Mouse (Mus musculus): ENCODE data around the gene Apon.
"Not testable (repeated sequence)": the region's sequence is repeated elsewhere in the genome, so short reads cannot be mapped to it uniquely, and the experiment has no call there.

Gene Apon

DNA sequence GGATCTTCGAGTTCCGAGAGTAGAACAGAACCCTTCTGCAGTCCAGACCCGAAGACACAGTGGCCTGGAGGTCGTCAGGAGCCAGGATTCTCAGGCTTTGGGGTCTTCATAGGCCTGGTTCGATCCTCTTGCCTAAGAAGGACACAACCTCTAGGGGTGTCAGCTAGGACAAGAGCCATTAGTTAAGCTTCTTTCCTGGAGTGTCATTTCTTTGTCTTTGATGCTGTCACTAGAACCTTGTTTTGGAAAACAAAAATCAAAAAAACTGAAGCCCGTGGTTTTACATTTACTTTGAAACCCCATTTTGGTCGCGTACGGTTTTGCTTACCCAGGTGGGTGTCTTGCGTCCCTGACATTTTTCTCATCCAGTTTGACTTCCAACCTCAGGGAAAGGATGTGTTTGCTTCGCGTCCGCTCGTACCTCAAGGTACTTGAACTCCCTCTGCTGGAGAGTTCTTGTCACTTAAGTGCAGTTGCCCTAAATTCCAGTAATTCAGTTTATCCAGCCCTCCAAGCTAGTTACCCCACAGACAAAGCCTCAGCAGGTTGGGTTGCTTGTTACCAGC lies 21.4 kb upstream of the Apon start:
- peak; percentile 59 for DNase-seq (ENCODE audit: low spot score)

- DNase-seq (ENCODE audit: low spot score) = no peak
Observed at GRCm38 (mm10) chr10:128236321-128236720, 17.6 kb upstream of the Apon start.

- no peak for DNase-seq (ENCODE audit: low spot score)
Observed at GRCm38 (mm10) chr10:128237807-128238480, 16.0 kb upstream of the Apon start.

DNA sequence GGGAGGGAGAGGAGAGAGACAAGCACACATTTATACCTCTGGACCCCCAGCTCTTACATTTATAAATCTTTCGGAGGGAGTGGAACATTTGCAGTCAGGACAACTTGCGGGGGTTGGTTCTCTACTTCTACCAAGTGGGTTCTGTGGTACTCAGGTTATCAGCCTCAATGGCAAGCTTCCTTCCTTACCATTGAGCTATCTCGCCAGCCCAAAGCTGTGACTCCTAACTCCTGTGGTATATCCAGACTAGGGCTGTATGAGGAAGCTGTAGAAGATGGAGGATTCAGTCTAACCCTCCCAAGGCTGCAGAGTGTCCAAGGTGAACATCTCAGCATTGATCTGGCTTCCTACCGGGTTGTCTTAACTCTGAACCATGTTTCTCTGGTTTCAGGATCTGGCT lies 14.8 kb upstream of the Apon start:
- no peak for DNase-seq (ENCODE audit: low spot score)

- no peak for DNase-seq (ENCODE audit: low spot score)
Observed at GRCm38 (mm10) chr10:128240131-128240530, 13.8 kb upstream of the Apon start.

GRCm38 (mm10) chr10:128243252-128243651 lies 10.6 kb upstream of the Apon start:
- DNase-seq (ENCODE audit: low spot score) = no peak

DNA sequence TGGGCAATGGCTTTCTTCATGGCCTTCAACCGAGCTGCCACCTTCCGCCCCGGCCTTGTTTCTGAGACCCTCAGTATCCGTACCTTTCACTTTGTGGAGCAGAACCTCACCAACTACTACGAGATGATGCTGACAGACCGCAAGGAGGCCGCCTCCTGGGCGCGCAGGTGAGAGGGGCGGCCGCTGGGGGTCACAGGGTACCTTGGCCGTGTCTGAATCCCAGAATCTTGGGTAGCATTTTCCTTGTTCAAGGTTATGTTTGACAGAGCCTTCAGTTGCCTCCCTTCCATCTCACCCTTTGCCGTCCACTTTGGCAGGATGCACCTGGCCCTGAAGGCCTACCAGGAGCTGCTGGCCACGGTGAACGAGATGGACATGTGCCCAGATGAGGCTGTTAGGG lies 9.8 kb upstream of the Apon start:
- DNase-seq (ENCODE audit: low spot score) = no peak

DNA sequence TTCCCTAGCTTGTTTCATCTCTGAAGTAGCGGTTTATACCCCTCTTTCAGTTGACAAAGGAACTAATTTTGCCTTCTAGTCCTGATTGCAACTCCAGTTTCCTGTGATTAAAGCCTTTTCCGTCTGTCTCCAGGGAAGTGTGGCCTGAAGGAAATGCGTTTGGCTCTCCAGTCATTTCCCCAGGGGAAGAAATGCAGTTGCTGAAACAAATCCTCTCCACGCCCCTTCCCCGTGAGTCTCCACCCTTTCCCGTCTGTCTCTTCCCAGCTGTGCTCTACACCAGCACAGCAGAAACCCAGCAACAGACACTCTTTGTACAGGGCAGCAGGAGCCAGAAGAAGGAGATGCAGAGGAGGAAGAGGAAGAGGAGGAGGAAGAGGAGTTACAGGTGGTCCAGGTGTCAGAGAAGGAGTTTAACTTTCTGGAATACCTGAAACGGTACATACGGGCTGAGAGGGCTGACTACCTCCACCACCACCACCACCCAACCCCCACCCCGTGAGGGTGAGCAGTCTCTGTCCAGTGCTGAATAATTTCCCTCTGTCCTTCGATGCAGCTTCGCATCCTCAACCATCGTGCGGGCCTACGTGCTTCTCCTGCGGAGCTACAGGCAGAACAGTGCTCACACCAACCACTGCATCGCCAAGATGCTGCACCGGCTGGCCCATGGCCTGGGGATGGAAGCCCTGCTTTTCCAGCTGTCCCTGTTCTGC lies 6.7 kb upstream of the Apon start:
- no peak for DNase-seq (ENCODE audit: low spot score)

DNA sequence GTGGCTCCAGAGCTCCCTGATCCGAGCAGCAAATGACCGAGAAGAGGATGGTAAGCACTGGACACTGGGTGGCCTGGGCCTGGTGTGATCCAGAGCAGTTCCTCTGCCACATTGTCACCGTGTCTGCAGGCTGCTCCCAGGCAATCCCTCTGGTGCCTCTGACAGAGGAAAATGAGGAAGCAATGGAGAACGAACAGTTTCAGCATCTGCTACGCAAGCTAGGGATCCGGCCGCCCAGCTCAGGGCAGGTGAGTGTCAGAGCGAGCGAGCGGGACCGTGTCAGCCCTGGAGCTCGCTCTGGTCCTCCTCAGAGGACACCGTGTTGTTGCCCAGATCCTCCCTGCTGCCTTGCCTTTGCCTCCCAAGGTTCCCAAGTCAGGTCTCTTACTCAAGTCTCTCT lies 3.3 kb upstream of the Apon start:
- no peak for DNase-seq (ENCODE audit: low spot score)

GRCm38 (mm10) chr10:128255925-128256324 lies 2.0 kb downstream of the Apon start:
- no peak for DNase-seq (ENCODE audit: low spot score)

GRCm38 (mm10) chr10:128256328-128256727 lies 2.4 kb downstream of the Apon start:
- DNase-seq (ENCODE audit: low spot score) = no peak

DNA sequence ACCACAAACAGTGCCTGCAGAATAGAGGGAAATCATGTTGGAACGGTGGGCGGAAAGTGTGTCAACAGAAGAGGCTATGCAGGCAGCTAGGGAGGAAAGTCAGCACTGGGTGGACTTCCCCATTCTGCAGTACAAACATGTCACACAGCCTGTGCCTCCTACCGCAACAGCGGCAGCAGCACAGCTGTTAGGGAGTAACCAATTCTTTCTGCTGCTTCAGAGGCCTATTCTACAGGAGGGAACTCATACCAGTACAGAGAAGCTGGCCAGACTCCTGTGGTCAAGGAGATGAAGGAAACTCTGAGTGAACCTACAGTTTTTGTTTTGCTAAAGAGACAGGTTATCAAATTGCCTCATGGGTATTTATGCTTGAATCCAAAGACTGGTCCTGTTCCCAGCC lies 5.1 kb downstream of the Apon start:
- DNase-seq (ENCODE audit: low spot score) = peak; percentile 9

GRCm38 (mm10) chr10:128259946-128260345 lies 6.0 kb downstream of the Apon start:
- no peak for DNase-seq (ENCODE audit: low spot score)

GRCm38 (mm10) chr10:128260376-128260775 lies 6.5 kb downstream of the Apon start:
- not testable (repeated sequence) for DNase-seq (ENCODE audit: low spot score)

- no peak for DNase-seq (ENCODE audit: low spot score)
Observed at GRCm38 (mm10) chr10:128262300-128262699, 8.4 kb downstream of the Apon start.

DNA sequence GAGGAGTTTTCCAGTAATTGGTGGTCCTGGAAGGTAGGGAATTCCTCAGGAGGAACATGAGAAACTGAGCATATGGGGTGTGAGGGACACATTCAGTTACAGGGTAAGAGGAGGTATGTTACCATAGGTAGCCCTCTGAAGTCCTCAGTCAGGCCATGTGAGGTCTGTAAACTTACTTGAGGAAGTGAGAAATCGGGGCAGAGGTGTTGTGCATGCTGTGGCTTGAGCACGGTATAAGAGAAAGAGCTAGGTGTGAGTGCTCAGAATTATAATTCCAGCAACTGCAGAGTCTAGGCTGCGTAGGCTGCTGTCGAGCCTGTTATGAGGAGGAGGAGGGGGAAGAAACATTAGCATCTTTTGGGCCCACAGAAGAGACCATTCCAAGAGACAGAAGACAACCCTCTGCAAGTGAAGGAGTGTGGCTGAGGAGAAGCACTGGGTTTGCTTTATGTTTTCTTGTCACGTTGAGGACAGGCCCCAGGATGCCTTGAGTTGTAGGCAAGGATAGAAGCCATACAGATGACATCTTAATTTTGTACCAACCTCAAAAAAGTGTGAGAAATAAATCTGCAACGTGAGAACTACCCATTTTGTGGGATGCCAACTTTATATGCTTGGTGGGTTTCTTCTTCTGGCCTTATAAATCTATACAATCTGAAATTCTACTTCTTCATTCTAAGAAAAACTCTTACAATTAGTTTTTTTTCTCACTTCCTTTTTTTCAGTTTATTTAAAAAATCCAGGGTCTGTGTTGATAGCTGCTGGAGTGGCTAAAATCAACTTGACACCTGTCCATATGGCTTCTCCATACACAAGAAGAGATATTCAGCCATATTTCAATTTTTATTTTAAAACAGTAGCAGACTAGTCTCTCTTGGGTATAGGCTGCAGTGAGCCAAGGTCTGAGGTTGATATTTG lies 9.8 kb downstream of the Apon start:
- no peak for DNase-seq (ENCODE audit: low spot score)

- no peak for DNase-seq (ENCODE audit: low spot score)
Observed at GRCm38 (mm10) chr10:128268371-128268770, 14.5 kb downstream of the Apon start, which contains the start of gene Apof. TSS of gene Apof (plus strand) at chr10:128268671.

DNA sequence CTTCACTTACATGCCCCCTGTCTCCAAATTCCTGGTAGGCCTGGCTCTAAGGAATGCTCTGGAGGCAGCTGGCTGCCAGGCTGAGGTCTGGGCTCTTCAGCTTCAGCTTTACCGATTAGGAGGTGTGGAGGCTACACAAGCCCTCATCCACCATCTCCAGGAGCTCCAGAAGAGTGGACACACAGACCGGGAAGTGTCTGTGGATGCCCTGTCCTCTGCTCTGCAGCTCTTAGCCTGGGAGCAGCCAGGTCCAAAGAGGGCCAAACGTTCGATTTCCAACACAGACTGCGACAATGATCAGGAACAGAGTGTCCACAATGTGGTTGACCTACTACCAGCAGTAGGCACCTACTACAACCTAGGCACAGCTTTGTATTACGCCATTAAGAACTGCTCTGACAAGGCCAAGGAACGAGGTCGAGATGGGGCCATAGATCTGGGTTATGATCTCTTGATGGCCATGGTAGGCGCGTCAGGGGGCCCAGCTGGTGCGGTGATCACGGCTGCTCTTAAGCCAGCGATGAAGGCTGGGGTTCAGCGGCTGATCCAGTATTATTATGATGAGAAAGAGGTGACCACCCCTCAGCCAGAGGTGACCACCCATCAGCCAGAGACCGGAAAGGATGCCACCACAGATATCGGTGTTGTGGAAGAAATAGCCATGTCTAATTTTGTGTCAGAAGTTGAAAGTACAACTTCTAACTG lies 15.5 kb downstream of the Apon start:
- DNase-seq (ENCODE audit: low spot score) = no peak

DNA sequence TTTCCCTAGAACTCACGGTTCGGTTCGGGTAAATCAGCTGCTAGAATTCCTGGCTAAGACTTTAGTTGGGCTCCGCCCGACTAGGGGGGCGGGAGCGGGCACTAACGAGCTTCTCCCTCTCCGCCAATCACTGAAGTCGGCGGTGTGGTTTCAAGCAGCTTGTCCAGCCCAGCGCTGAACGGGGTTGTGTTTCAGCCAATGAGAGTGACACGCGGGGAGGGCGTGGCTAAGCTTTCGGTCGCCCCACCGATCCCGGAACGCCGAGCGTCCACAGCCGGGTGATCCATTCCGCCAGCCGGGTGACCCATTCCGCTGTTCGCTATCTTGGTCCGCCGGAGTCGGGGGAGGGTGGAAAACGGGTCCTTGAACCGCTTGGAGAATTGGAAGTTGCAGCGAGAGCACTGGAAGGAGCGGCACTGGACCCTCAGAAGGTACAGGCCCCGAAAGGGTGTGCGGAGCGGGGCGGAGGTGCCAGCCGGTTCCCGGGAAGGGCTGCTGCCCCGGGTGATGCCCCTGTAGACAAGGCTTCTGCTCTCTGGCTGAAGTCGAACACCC lies 16.5 kb downstream of the Apon start, which contains the start of gene Stat2:
Gene Stat2, plus strand, starts transcription at position 273 of the 555 bp plus-strand sequence.
- peak; percentile 91 for DNase-seq (ENCODE audit: low spot score)

DNA sequence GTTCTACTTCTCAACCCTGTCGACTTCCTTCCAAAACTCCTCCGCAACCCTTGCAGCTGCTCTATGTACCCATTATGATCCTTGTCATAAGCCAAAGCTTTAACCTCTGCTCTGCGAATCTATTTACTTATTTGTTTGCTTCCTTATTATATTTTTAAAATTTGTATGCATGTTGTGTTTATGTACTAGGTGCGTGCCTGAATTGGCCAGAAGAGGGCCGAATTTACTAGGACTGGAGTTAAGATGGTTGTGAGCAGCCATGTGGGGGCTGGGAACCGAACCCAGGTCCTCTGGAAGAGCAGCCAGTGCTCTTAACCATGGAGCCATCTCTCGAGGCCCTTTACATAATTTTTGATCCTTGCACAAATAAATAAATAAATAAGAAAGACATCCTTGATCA lies 17.0 kb downstream of the Apon start:
- no peak for DNase-seq (ENCODE audit: low spot score)

- no peak for DNase-seq (ENCODE audit: low spot score)
Observed at GRCm38 (mm10) chr10:128271883-128272282, 18.0 kb downstream of the Apon start.

Measured in spleen, adult 12 weeks (tissue).